Mouse (Mus musculus): ENCODE results near the gene Selenoh. TPM values are rescaled to one million over a fixed set of nuclear protein-coding genes. Genes with fewer than 3 reads are reported as not detected.

Selenoh gene
- polyA plus RNA-seq, 1 experiment, result 129 TPM

GRCm38 (mm10) chr2:84638428-84639220 is 31.9 kb downstream of the Selenoh start:
- no peak overlapping the region for H3K4me3 ChIP-seq
- peak overlapping the region; percentile 100 for H3K4me2 ChIP-seq (ENCODE audit: low read depth)
- no peak overlapping the region for H3ac ChIP-seq (ENCODE audit: control insufficient read depth, insufficient read length)
- no peaks in the 10 kb centered on the region for H3K27me3 ChIP-seq (ENCODE audit: control insufficient read depth, insufficient read depth, insufficient read length)
- H3K36me3 ChIP-seq (ENCODE audit: control insufficient read depth, insufficient read depth), result no peaks in the 10 kb centered on the region
- TF ChIP-seq USF1 (IDR thresholded peaks at IDR 0.05; ENCODE audit: low read depth) (peak; percentile 73), REST (IDR thresholded peaks at IDR 0.05; ENCODE audit: insufficient read depth, insufficient read length) (no peak), MYOD1 (IDR thresholded peaks at IDR 0.05; ENCODE audit: control insufficient read depth in 1 of 3, insufficient read length in 2 of 3, low read depth in 2 of 3) (no peak), MAX (IDR thresholded peaks at IDR 0.05; ENCODE audit: low read depth) (no peak), CEBPB (IDR thresholded peaks at IDR 0.05; ENCODE audit: insufficient read depth, poor library complexity, severe bottlenecking) (no peak)
- H3K79me2 ChIP-seq (ENCODE audit: control insufficient read depth, insufficient read depth), result peaks cover 94% of the 10 kb centered on the region

GRCm38 (mm10) chr2:84637452-84638165 is 33.0 kb downstream of the Selenoh start:
- Histone ChIP-seq H3ac (ENCODE audit: control insufficient read depth, insufficient read length) (no peak overlapping the region), H3K4me2 (ENCODE audit: low read depth) (peak overlapping the region; percentile 100), H3K36me3 (ENCODE audit: control insufficient read depth, insufficient read depth) (no peaks in the 10 kb centered on the region), H3K4me3 (no peak overlapping the region), H3K27me3 (ENCODE audit: control insufficient read depth, insufficient read depth, insufficient read length) (no peaks in the 10 kb centered on the region), H3K79me2 (ENCODE audit: control insufficient read depth, insufficient read depth) (peaks cover 94% of the 10 kb centered on the region)
- TF ChIP-seq CEBPB (IDR thresholded peaks at IDR 0.05; ENCODE audit: insufficient read depth, poor library complexity, severe bottlenecking) (no peak), TCF12 (IDR thresholded peaks at IDR 0.05; ENCODE audit: insufficient read depth, poor library complexity, severe bottlenecking) (no peak)

GRCm38 (mm10) chr2:84636231-84636741 is 34.3 kb downstream of the Selenoh start:
- H3K4me3 ChIP-seq, result no peak overlapping the region
- H3ac ChIP-seq (ENCODE audit: control insufficient read depth, insufficient read length), result no peak overlapping the region
- no peak for TF ChIP-seq TCF12 (IDR thresholded peaks at IDR 0.05; ENCODE audit: insufficient read depth, poor library complexity, severe bottlenecking)
- no peak for TF ChIP-seq MYOG (IDR thresholded peaks at IDR 0.05; ENCODE audit: control insufficient read depth in 1 of 3, insufficient read depth in 1 of 3, insufficient read length in 2 of 3, low read depth in 2 of 3)
- no peak for TF ChIP-seq CEBPB (IDR thresholded peaks at IDR 0.05; ENCODE audit: insufficient read depth, poor library complexity, severe bottlenecking)
- no peak for TF ChIP-seq E2F4 (IDR thresholded peaks at IDR 0.05; ENCODE audit: insufficient read depth)
- TF ChIP-seq MYOD1 (IDR thresholded peaks at IDR 0.05; ENCODE audit: control insufficient read depth in 1 of 3, insufficient read length in 2 of 3, low read depth in 2 of 3), result no peak
- TF ChIP-seq MAX (IDR thresholded peaks at IDR 0.05; ENCODE audit: low read depth), result no peak
- peaks cover 94% of the 10 kb centered on the region for H3K79me2 ChIP-seq (ENCODE audit: control insufficient read depth, insufficient read depth)
- H3K36me3 ChIP-seq (ENCODE audit: control insufficient read depth, insufficient read depth), result no peaks in the 10 kb centered on the region
- peak overlapping the region; percentile 100 for H3K4me2 ChIP-seq (ENCODE audit: low read depth)
- H3K27me3 ChIP-seq (ENCODE audit: control insufficient read depth, insufficient read depth, insufficient read length), result no peaks in the 10 kb centered on the region

- Histone ChIP-seq H3K4me3 (no peak overlapping the region), H3K79me2 (ENCODE audit: control insufficient read depth, insufficient read depth) (peaks cover 94% of the 10 kb centered on the region), H3K36me3 (ENCODE audit: control insufficient read depth, insufficient read depth) (no peaks in the 10 kb centered on the region), H3ac (ENCODE audit: control insufficient read depth, insufficient read length) (no peak overlapping the region), H3K27me3 (ENCODE audit: control insufficient read depth, insufficient read depth, insufficient read length) (no peaks in the 10 kb centered on the region), H3K4me2 (ENCODE audit: low read depth) (peak overlapping the region; percentile 100)
- TF ChIP-seq POLR2AphosphoS2 (IDR thresholded peaks at IDR 0.05; ENCODE audit: insufficient read length, low read depth) (no peak), CEBPB (IDR thresholded peaks at IDR 0.05; ENCODE audit: insufficient read depth, poor library complexity, severe bottlenecking) (0 out of 2 replicates have a peak, but pooled peaks have one; percentile 4)
Measured at GRCm38 (mm10) chr2:84635611-84636010, 35.0 kb downstream of the Selenoh start.

GRCm38 (mm10) chr2:84634934-84635482 is 35.6 kb downstream of the Selenoh start:
- Histone ChIP-seq H3K4me2 (ENCODE audit: low read depth) (peak overlapping the region; percentile 100), H3K27me3 (ENCODE audit: control insufficient read depth, insufficient read depth, insufficient read length) (no peaks in the 10 kb centered on the region), H3K79me2 (ENCODE audit: control insufficient read depth, insufficient read depth) (peaks cover 94% of the 10 kb centered on the region), H3K4me3 (peak overlapping the region; percentile 12), H3ac (ENCODE audit: control insufficient read depth, insufficient read length) (no peak overlapping the region), H3K36me3 (ENCODE audit: control insufficient read depth, insufficient read depth) (no peaks in the 10 kb centered on the region)
- TF ChIP-seq REST (IDR thresholded peaks at IDR 0.05; ENCODE audit: insufficient read depth, insufficient read length) (no peak), USF1 (IDR thresholded peaks at IDR 0.05; ENCODE audit: low read depth) (no peak), POLR2A (IDR thresholded peaks at IDR 0.05; ENCODE audit: insufficient read length, low read depth) (peak; percentile 19), SRF (IDR thresholded peaks at IDR 0.05; ENCODE audit: control insufficient read depth, insufficient read length, low read depth) (no peak), CEBPB (IDR thresholded peaks at IDR 0.05; ENCODE audit: insufficient read depth, poor library complexity, severe bottlenecking) (no peak), POLR2AphosphoS2 (IDR thresholded peaks at IDR 0.05; ENCODE audit: insufficient read length, low read depth) (no peak), MAX (IDR thresholded peaks at IDR 0.05; ENCODE audit: low read depth) (no peak), TCF12 (IDR thresholded peaks at IDR 0.05; ENCODE audit: insufficient read depth, poor library complexity, severe bottlenecking) (peak; percentile 18), E2F4 (IDR thresholded peaks at IDR 0.05; ENCODE audit: insufficient read depth) (no peak), MYOG (IDR thresholded peaks at IDR 0.05; ENCODE audit: control insufficient read depth in 1 of 3, insufficient read depth in 1 of 3, insufficient read length in 2 of 3, low read depth in 2 of 3) (peak in 2 of 3 experiments; percentile 65 to 84), TCF3 (IDR thresholded peaks at IDR 0.05; ENCODE audit: insufficient read length, low read depth) (no peak), MYOD1 (IDR thresholded peaks at IDR 0.05; ENCODE audit: control insufficient read depth in 1 of 3, insufficient read length in 2 of 3, low read depth in 2 of 3) (peak; percentile 90 to 94 (median 94))
